Mouse (Mus musculus) forebrain, embryonic 11.5 days (tissue): Measurements from ENCODE around the gene Braf. TPM values are rescaled to one million over a fixed set of nuclear protein-coding genes. Genes with fewer than 3 reads are reported as not detected.
A peak's percentile ranks its signal among the peaks of the same experiment; 100 is the strongest.

ENCODE experiments used
- ATAC-seq: fragments of 200-750 bp; cut with Nextera tagmentation; replicated peaks from 2 replicates; pipeline ENCODE4 v1.8.0; 2017; ENCODE audit warnings: moderate TSS enrichment; ENCODE audit not compliant: low FRiP score
- DNase-seq: peaks from one replicate; pipeline ENCODE4 v3.0.0-alpha.2; 2017; ENCODE audit warnings: low spot score
- H3K27ac ChIP-seq: fragments of 300-500 bp; sonication (generic); 2 replicates; pipeline ENCODE4 v1.5.1; 2014; ENCODE audit warnings: low read depth, low read length
- H3K27me3 ChIP-seq: fragments of 300-500 bp; sonication (generic); 2 replicates; pipeline ENCODE4 v1.6.1; 2014; ENCODE audit warnings: mild to moderate bottlenecking, low read length, mixed read lengths; ENCODE audit not compliant: control insufficient read depth, insufficient read depth
- H3K36me3 ChIP-seq: fragments of 300-500 bp; sonication (generic); 2 replicates; pipeline ENCODE4 v1.6.1; 2014; ENCODE audit warnings: mild to moderate bottlenecking, low read length, moderate library complexity, mixed read lengths; ENCODE audit not compliant: control insufficient read depth, insufficient read depth
- H3K4me1 ChIP-seq: fragments of 300-500 bp; sonication (generic); replicated peaks from 2 replicates; pipeline ENCODE4 v1.6.1; 2014; ENCODE audit warnings: low read length, mixed read lengths; ENCODE audit not compliant: control insufficient read depth, insufficient read depth
- H3K4me2 ChIP-seq: fragments of 300-500 bp; sonication (generic); 2 replicates; pipeline ENCODE4 v1.6.1; 2014; ENCODE audit warnings: low read depth, mild to moderate bottlenecking, low read length, moderate library complexity, mixed read lengths; ENCODE audit not compliant: severe bottlenecking
- H3K4me3 ChIP-seq: fragments of 300-500 bp; sonication (generic); 2 replicates; pipeline ENCODE4 v1.5.1; 2014; ENCODE audit warnings: low read depth, low read length
- H3K9ac ChIP-seq: fragments of 300-500 bp; sonication (generic); 2 replicates; pipeline ENCODE4 v1.6.1; 2014; ENCODE audit warnings: low read length
- H3K9me3 ChIP-seq: fragments of 300-500 bp; sonication (generic); 2 replicates; pipeline ENCODE4 v1.6.1; 2016; ENCODE audit warnings: low read length, mixed read lengths; ENCODE audit not compliant: control insufficient read depth
- WGBS: fragments of 180-500 bp; shearing (Covaris S2); extraction: QIAGEN DNeasy Blood & Tissue Kit; methylation state at CpG from one replicate; pipeline ENCODE4 v1.1.7; 2014; 5-methylcytosine and 5-hydroxymethylcytosine counted together
- polyA plus RNA-seq: library from polyadenylated mRNA; unstranded; fragments of >200 nt; fragmentation: Nextera tagmentation; extraction: Ambion mirVana; gene quantifications from 2 replicates; pipeline ENCODE4 v1.2.1, GENCODE M21; 2014

Braf gene
- polyA plus RNA-seq, 1 experiment from 2014 or later, result 26.0 TPM

GRCm38 (mm10) chr6:39606056-39606455 lies 119.2 kb downstream of the Braf start:
- 94% methylated on average over 6 of the region's 6 CpGs for WGBS
- DNase-seq, result no peak

GRCm38 (mm10) chr6:39604565-39604964 lies 120.7 kb downstream of the Braf start:
- Histone ChIP-seq H3K4me3 (no peak overlapping the region), H3K27me3 (no peaks in the 10 kb centered on the region), H3K9me3 (no peaks in the 10 kb centered on the region), H3K4me1 (no peaks in the 10 kb centered on the region), H3K9ac (no peak overlapping the region), H3K36me3 (no peaks in the 10 kb centered on the region; the same call in 1 of the 2 replicates), H3K4me2 (no peak overlapping the region), H3K27ac (no peak overlapping the region)
- WGBS, result 89% methylated on average over 5 of the region's 5 CpGs
- ATAC-seq, result no peak
- DNase-seq, result no peak

More at GRCm38 (mm10) chr6:39606056-39606455, 119.2 kb downstream of the Braf start:
- Histone ChIP-seq H3K9ac (no peak overlapping the region), H3K36me3 (no peaks in the 10 kb centered on the region; the same call in 1 of the 2 replicates), H3K27me3 (no peaks in the 10 kb centered on the region), H3K27ac (no peak overlapping the region), H3K4me2 (no peak overlapping the region), H3K9me3 (no peaks in the 10 kb centered on the region), H3K4me3 (no peak overlapping the region), H3K4me1 (no peaks in the 10 kb centered on the region)
- ATAC-seq, result no peak

- no peaks in the 10 kb centered on the region for H3K9me3 ChIP-seq
- DNase-seq (no peak), ATAC-seq (no peak)
- H3K4me3 ChIP-seq, result no peak overlapping the region
- H3K4me1 ChIP-seq, result no peaks in the 10 kb centered on the region
- H3K9ac ChIP-seq, result no peak overlapping the region
- 87% methylated on average over 3 of the region's 3 CpGs for WGBS
- no peaks in the 10 kb centered on the region for H3K27me3 ChIP-seq
- H3K27ac ChIP-seq, result no peak overlapping the region
- no peak overlapping the region for H3K4me2 ChIP-seq
- H3K36me3 ChIP-seq, result peaks cover 2% of the 10 kb centered on the region; the same call in 1 of the 2 replicates
Measured at GRCm38 (mm10) chr6:39601828-39602227, 123.4 kb downstream of the Braf start.

- 96% methylated on average over 3 of the region's 3 CpGs for WGBS
- no peaks in the 10 kb centered on the region for H3K27me3 ChIP-seq
- DNase-seq (no peak), ATAC-seq (no peak)
- H3K4me2 ChIP-seq, result no peak overlapping the region
- H3K9me3 ChIP-seq, result no peaks in the 10 kb centered on the region
- H3K4me1 ChIP-seq, result no peaks in the 10 kb centered on the region
- no peak overlapping the region for H3K4me3 ChIP-seq
- H3K9ac ChIP-seq, result no peak overlapping the region
- no peak overlapping the region for H3K27ac ChIP-seq
- peaks cover 2% of the 10 kb centered on the region; the same call in 1 of the 2 replicates for H3K36me3 ChIP-seq
Measured at GRCm38 (mm10) chr6:39600851-39601250, 124.4 kb downstream of the Braf start.

GRCm38 (mm10) chr6:39592401-39593214 lies 132.7 kb downstream of the Braf start, which contains the start of gene Ndufb2:
Gene Ndufb2 (plus strand): TSS chr6:39592574.
- Histone ChIP-seq H3K4me2 (peak within 1 kb of the TSS; percentile 87), H3K4me1 (peaks cover 6% of the 10 kb centered on the region; the same call in 1 of the 2 replicates), H3K9ac (peak within 1 kb of the TSS; percentile 77), H3K36me3 (peaks cover 2% of the 10 kb centered on the region; the same call in 1 of the 2 replicates), H3K27me3 (no peaks in the 10 kb centered on the region), H3K4me3 (peak within 1 kb of the TSS; percentile 81), H3K9me3 (no peaks in the 10 kb centered on the region), H3K27ac (peak within 1 kb of the TSS; percentile 66)
- ATAC-seq (peak; percentile 98), DNase-seq (peak; percentile 96)
- under 1% methylated on average over 56 of the region's 56 CpGs for WGBS

GRCm38 (mm10) chr6:39591481-39591880 lies 133.8 kb downstream of the Braf start:
- Histone ChIP-seq H3K4me1 (peaks cover 6% of the 10 kb centered on the region; the same call in 1 of the 2 replicates), H3K9ac (no peak overlapping the region), H3K9me3 (no peaks in the 10 kb centered on the region), H3K4me2 (no peak overlapping the region), H3K36me3 (no peaks in the 10 kb centered on the region), H3K27me3 (no peaks in the 10 kb centered on the region), H3K4me3 (no peak overlapping the region), H3K27ac (no peak overlapping the region)
- no peak for ATAC-seq
- no peak for DNase-seq
- WGBS, result 93% methylated on average over 4 of the region's 4 CpGs

- Histone ChIP-seq H3K27ac (no peak within 1 kb of the TSS), H3K4me3 (no peak within 1 kb of the TSS), H3K9me3 (no peaks in the 10 kb centered on the region), H3K4me1 (no peaks in the 10 kb centered on the region), H3K27me3 (no peaks in the 10 kb centered on the region), H3K4me2 (no peak within 1 kb of the TSS), H3K9ac (no peak within 1 kb of the TSS), H3K36me3 (no peaks in the 10 kb centered on the region; the same call in 1 of the 2 replicates)
- 91% methylated on average over 6 of the region's 6 CpGs for WGBS
- DNase-seq (no peak), ATAC-seq (no peak)
Measured at GRCm38 (mm10) chr6:39585517-39585916, 139.7 kb downstream of the Braf start, which contains the start of gene Gm42420. Gene Gm42420 (plus strand): TSS chr6:39585753.

GRCm38 (mm10) chr6:39581087-39581784 lies 144.0 kb downstream of the Braf start:
- Histone ChIP-seq H3K4me3 (no peak overlapping the region), H3K4me2 (no peak overlapping the region), H3K27me3 (no peaks in the 10 kb centered on the region), H3K9ac (no peak overlapping the region), H3K9me3 (no peaks in the 10 kb centered on the region), H3K4me1 (no peaks in the 10 kb centered on the region), H3K27ac (no peak overlapping the region), H3K36me3 (no peaks in the 10 kb centered on the region; the same call in 1 of the 2 replicates)
- WGBS, result 87% methylated on average over 7 of the region's 7 CpGs
- 0 out of 2 replicates have a peak, but pooled peaks have one; percentile 33 for ATAC-seq
- DNase-seq, result no peak
